In genomic region chr8:71728240-71728785, GRCm38 (mm10) we compare ENCODE assay signal across 8 mouse cellular contexts. TPM values are rescaled to one million over a fixed set of nuclear protein-coding genes. Genes with fewer than 3 reads are reported as not detected.
DNase-seq lines count a peak whose midpoint lies in the region; ATAC-seq and TF ChIP-seq lines count a peak whose summit lies in the region.

No protein-coding gene starts in this region.

- peaks cover 11% of the 10 kb centered on the region for H3K4me1 ChIP-seq in cerebellum, adult 2 months (ENCODE audit: control insufficient read depth, insufficient read depth, low read length)
- peaks cover 23% of the 10 kb centered on the region for H3K4me1 ChIP-seq in forebrain, embryonic 13.5 days
- H3K4me1 ChIP-seq in limb, embryonic 10.5 days, result peaks cover 24% of the 10 kb centered on the region

- no peak for TF ChIP-seq CTCF in cerebellum, adult 2 months (IDR thresholded peaks at IDR 0.05; ENCODE audit: borderline replicate concordance, insufficient read depth, low read depth, low read length)

- no peak overlapping the region for H3K27ac ChIP-seq in cerebellum, adult 2 months (ENCODE audit: insufficient read depth, low read length)
- H3K27ac ChIP-seq in forebrain, embryonic 13.5 days, result peak overlapping the region; percentile 67
- H3K27ac ChIP-seq in limb, embryonic 10.5 days, result no peak overlapping the region

- no peaks in the 10 kb centered on the region for H3K79me2 ChIP-seq in myocyte (ENCODE audit: control insufficient read depth, insufficient read depth)

- H3K4me2 ChIP-seq in forebrain, embryonic 13.5 days, result peak overlapping the region; percentile 67
- H3K4me2 ChIP-seq in myocyte (ENCODE audit: low read depth), result peak overlapping the region; percentile 40

- ATAC-seq in forebrain, embryonic 13.5 days, result peak; percentile 46

- H3K9ac ChIP-seq in forebrain, embryonic 13.5 days, result peak overlapping the region; percentile 64

- no peaks in the 10 kb centered on the region for H3K36me3 ChIP-seq in forebrain, embryonic 13.5 days (ENCODE audit: poor library complexity, severe bottlenecking)
- H3K36me3 ChIP-seq in limb, embryonic 10.5 days, result no peaks in the 10 kb centered on the region
- H3K36me3 ChIP-seq in myocyte (ENCODE audit: control insufficient read depth, insufficient read depth), result no peaks in the 10 kb centered on the region

- peak; percentile 81 to 88 for DNase-seq in right cerebral cortex, postnatal 10 days (ENCODE audit: low spot score in 2 of 2)
- no peak for DNase-seq in right cerebral cortex, adult 18-20 months
- DNase-seq in cerebellum, adult 2 months, result peak; percentile 71 to 75
- DNase-seq in limb, embryonic 10.5 days (ENCODE audit: low spot score), result peak; percentile 50
- DNase-seq in layer of hippocampus, adult 9-10 months (ENCODE audit: low spot score), result no peak
- DNase-seq in urinary bladder, adult 2 months (ENCODE audit: low spot score), result no peak

- WGBS in cerebellum, adult 2 months, result 9% methylated on average over 21 of the region's 21 CpGs
- WGBS in forebrain, embryonic 13.5 days, result 5% methylated on average over 21 of the region's 21 CpGs
- WGBS in limb, embryonic 10.5 days, result 5% methylated on average over 21 of the region's 21 CpGs

- TF ChIP-seq POLR2A in cerebellum, adult 2 months (IDR thresholded peaks at IDR 0.05; ENCODE audit: borderline replicate concordance, insufficient read depth, low read length), result peak; percentile 50; the same call in 1 of the 2 replicates
- no peak for TF ChIP-seq POLR2A in myocyte (IDR thresholded peaks at IDR 0.05; ENCODE audit: insufficient read length, low read depth)

- H3K27me3 ChIP-seq in cerebellum, adult 2 months (ENCODE audit: control insufficient read depth, insufficient read depth, low read length), result no peaks in the 10 kb centered on the region
- H3K27me3 ChIP-seq in forebrain, embryonic 13.5 days, result peaks cover 2% of the 10 kb centered on the region; the same call in 1 of the 2 replicates
- peaks cover 79% of the 10 kb centered on the region for H3K27me3 ChIP-seq in limb, embryonic 10.5 days (ENCODE audit: low read depth, poor library complexity, severe bottlenecking)
- peaks cover 37% of the 10 kb centered on the region for H3K27me3 ChIP-seq in myocyte (ENCODE audit: control insufficient read depth, insufficient read depth, insufficient read length)

- H3K4me3 ChIP-seq in cerebellum, adult 2 months (replicated peaks; ENCODE audit: insufficient read depth, low read depth, low read length), result peak overlapping the region; percentile 58
- peak overlapping the region; percentile 39 for H3K4me3 ChIP-seq in forebrain, embryonic 13.5 days
- H3K4me3 ChIP-seq in limb, embryonic 10.5 days, result peak overlapping the region; percentile 43
- H3K4me3 ChIP-seq in myocyte, result no peak overlapping the region

- H3ac ChIP-seq in myocyte (ENCODE audit: control insufficient read depth, insufficient read length), result no peak overlapping the region

- H3K9me3 ChIP-seq in forebrain, embryonic 13.5 days (replicated peaks), result no peaks in the 10 kb centered on the region
- no peaks in the 10 kb centered on the region for H3K9me3 ChIP-seq in limb, embryonic 10.5 days (replicated peaks)

TF ChIP-seq in myocyte, 11 proteins besides CTCF, POLR2A, EP300 and RAD21:
- TF ChIP-seq MAX (IDR thresholded peaks at IDR 0.05; ENCODE audit: low read depth), result no peak
- TF ChIP-seq MYOD1 (IDR thresholded peaks at IDR 0.05; ENCODE audit: control insufficient read depth in 1 of 3, insufficient read length in 2 of 3, low read depth in 2 of 3), result no peak
- TF ChIP-seq E2F4 (IDR thresholded peaks at IDR 0.05; ENCODE audit: insufficient read depth), result no peak
- no peak for TF ChIP-seq TCF12 (IDR thresholded peaks at IDR 0.05; ENCODE audit: insufficient read depth, poor library complexity, severe bottlenecking)
- TF ChIP-seq REST (IDR thresholded peaks at IDR 0.05; ENCODE audit: insufficient read depth, insufficient read length), result no peak
- TF ChIP-seq MYOG (IDR thresholded peaks at IDR 0.05; ENCODE audit: control insufficient read depth in 1 of 3, insufficient read depth in 1 of 3, insufficient read length in 2 of 3, low read depth in 2 of 3), result no peak
- no peak for TF ChIP-seq POLR2AphosphoS2 (IDR thresholded peaks at IDR 0.05; ENCODE audit: insufficient read length, low read depth)
- TF ChIP-seq TCF3 (IDR thresholded peaks at IDR 0.05; ENCODE audit: insufficient read length, low read depth), result no peak
TF ChIP-seq in myocyte: peak in this region for 0.

RNA-seq across cellular contexts. Expression of gene Fcho1, which starts 2.8 kb away (rescaled TPM):
- polyA plus RNA-seq in cerebellum, adult 2 months (2012; rRNA removed), result 108 and 115 TPM in 2 replicates
- polyA plus RNA-seq in forebrain, embryonic 13.5 days (2015; fragmentation: Nextera tagmentation; extraction: Ambion mirVana), result 39.6 and 47.2 TPM in 2 replicates
- 2.2 and 4.3 TPM in 2 replicates for polyA plus RNA-seq in limb, embryonic 10.5 days (2016; fragmentation: Nextera tagmentation; extraction: Ambion mirVana)
- polyA plus RNA-seq in myocyte (2012; fragmentation: generic; extraction: Trizol), result not detected
- polyA plus RNA-seq in urinary bladder, adult 2 months (2012; rRNA removed), result 4.5 and 5.3 TPM in 2 replicates

RNA-seq across cellular contexts. Expression of gene B3gnt3, which starts 26.7 kb away (rescaled TPM):
- 0.44 and 0.48 TPM in 2 replicates for polyA plus RNA-seq in cerebellum, adult 2 months (2012; rRNA removed)
- polyA plus RNA-seq in forebrain, embryonic 13.5 days (2015; fragmentation: Nextera tagmentation; extraction: Ambion mirVana), result 0.33 and 0.44 TPM in 2 replicates
- polyA plus RNA-seq in limb, embryonic 10.5 days (2016; fragmentation: Nextera tagmentation; extraction: Ambion mirVana), result 0.67 and 1.2 TPM in 2 replicates
- 0.01 TPM for polyA plus RNA-seq in myocyte (2012; fragmentation: generic; extraction: Trizol)
- polyA plus RNA-seq in urinary bladder, adult 2 months (2012; rRNA removed), result 4.8 and 7.4 TPM in 2 replicates

RNA-seq across cellular contexts. Expression of gene Insl3, which starts 39.3 kb away (rescaled TPM):
- polyA plus RNA-seq in cerebellum, adult 2 months (2012; rRNA removed), result 0.65 and 2.1 TPM in 2 replicates
- 0.47 TPM in 1 of 2 replicates, not detected in the other for polyA plus RNA-seq in forebrain, embryonic 13.5 days (2015; fragmentation: Nextera tagmentation; extraction: Ambion mirVana)
- 0.53 and 0.76 TPM in 2 replicates for polyA plus RNA-seq in limb, embryonic 10.5 days (2016; fragmentation: Nextera tagmentation; extraction: Ambion mirVana)
- polyA plus RNA-seq in myocyte (2012; fragmentation: generic; extraction: Trizol), result 0.13 TPM
- polyA plus RNA-seq in urinary bladder, adult 2 months (2012; rRNA removed), result 7.7 and 11.7 TPM in 2 replicates

RNA-seq across cellular contexts. Expression of gene Jak3, which starts 52.2 kb away (rescaled TPM):
- 3.6 and 3.9 TPM in 2 replicates for polyA plus RNA-seq in cerebellum, adult 2 months (2012; rRNA removed)
- polyA plus RNA-seq in forebrain, embryonic 13.5 days (2015; fragmentation: Nextera tagmentation; extraction: Ambion mirVana), result 1.6 and 1.7 TPM in 2 replicates
- 3.7 and 4.6 TPM in 2 replicates for polyA plus RNA-seq in limb, embryonic 10.5 days (2016; fragmentation: Nextera tagmentation; extraction: Ambion mirVana)
- 1.5 TPM for polyA plus RNA-seq in myocyte (2012; fragmentation: generic; extraction: Trizol)
- polyA plus RNA-seq in urinary bladder, adult 2 months (2012; rRNA removed), result 14.9 and 17.1 TPM in 2 replicates

RNA-seq across cellular contexts. Expression of gene Unc13a, which starts 56.8 kb away (rescaled TPM):
- polyA plus RNA-seq in cerebellum, adult 2 months (2012; rRNA removed), result 97.3 and 110 TPM in 2 replicates
- 13.0 and 15.8 TPM in 2 replicates for polyA plus RNA-seq in forebrain, embryonic 13.5 days (2015; fragmentation: Nextera tagmentation; extraction: Ambion mirVana)
- polyA plus RNA-seq in limb, embryonic 10.5 days (2016; fragmentation: Nextera tagmentation; extraction: Ambion mirVana), result 0.40 and 0.51 TPM in 2 replicates
- 4.6 TPM for polyA plus RNA-seq in myocyte (2012; fragmentation: generic; extraction: Trizol)
- 0.44 and 0.47 TPM in 2 replicates for polyA plus RNA-seq in urinary bladder, adult 2 months (2012; rRNA removed)

Comparison
In these comparisons a context has a peak if more than half of its experiments do, and no peak if none do; other contexts are left out.
1. DNase-seq: peak in right cerebral cortex, postnatal 10 days (2 of 2), cerebellum, adult 2 months (2 of 2) and limb, embryonic 10.5 days (single experiment); none in right cerebral cortex, adult 18-20 months (single experiment), layer of hippocampus, adult 9-10 months (single experiment) and urinary bladder, adult 2 months (single experiment).